Mouse (Mus musculus): ENCODE data around the gene Efna4.

Efna4 gene

DNA sequence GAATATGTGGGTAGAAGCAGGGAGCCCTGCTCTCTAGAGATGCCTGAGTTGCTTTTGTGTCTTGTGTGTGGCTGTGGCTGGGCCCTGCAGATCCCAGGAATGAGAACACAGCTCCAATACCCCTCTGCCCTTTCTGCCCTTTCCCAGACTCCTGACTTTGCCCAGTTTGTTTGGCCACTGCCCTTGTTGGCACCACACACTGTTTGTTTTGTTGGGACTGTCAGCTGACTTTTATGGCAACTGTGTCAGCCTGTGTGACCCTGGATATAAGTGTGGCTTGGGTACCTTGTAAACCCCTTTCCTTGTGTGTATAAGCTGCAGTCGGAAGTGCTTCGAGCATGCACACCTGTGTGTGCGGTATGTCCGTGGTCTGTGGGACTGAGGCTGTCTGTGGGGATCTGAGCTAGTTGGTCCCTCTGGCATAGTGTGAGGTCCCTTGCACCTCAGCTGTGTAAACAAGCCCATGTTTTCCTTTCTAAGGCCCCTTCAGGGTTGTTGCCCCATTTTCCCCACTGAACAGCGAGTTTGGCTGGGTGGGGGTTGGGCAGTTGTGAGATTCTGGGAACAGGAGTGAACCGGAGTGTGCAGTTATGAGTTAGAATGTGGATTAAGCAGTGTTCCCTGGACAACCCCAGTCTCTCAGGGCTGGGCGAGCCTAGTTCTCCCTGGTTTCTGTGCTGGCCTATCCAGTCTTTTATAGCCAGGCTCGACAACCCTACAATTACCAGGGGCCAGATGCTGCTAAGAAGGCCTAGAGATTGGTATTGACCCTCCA is 32.1 kb downstream of the Efna4 start:
- no peak for DNase-seq (ENCODE audit: low spot score)

DNA sequence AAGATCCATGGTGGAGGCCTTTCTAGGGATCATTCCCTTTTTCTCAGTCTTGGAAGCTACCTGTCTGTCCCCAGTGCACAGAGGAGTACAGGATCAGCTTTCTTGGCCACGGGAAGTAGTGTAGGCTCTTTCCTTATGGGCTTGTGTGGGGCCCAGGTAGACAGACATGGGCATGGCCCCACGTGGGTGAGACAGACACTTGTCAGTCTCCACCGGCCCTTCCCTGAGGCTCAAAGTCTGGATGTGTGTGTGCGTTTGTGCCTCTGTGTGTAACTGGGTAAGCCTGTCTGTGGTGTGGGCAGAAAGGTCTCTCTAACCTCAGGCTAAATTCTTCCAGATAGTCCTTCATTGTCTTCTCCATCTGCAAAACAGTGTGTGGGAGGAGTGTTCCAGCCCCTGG is 32.7 kb downstream of the Efna4 start:
- DNase-seq (ENCODE audit: low spot score), result no peak

DNA sequence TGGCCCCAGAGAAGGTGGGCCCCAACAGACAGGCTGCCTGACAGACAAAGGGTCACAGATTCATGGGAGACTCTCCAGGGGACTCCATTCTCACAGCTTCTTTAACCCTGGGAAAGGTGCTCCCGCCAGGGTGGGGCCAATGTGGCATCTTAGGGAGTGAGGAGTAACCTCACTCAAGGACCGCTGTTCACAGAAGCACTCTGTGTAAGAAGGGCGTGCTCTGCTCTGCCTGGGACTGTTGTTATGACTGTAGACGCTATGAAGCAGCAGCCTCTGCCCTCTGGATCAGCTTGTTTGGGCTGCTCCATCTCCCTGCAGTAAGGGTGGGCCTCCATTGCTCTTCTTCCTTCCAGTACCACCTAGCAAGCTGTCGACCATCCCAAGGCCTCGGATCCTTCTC is 33.4 kb downstream of the Efna4 start:
- DNase-seq (ENCODE audit: low spot score), result no peak

DNA sequence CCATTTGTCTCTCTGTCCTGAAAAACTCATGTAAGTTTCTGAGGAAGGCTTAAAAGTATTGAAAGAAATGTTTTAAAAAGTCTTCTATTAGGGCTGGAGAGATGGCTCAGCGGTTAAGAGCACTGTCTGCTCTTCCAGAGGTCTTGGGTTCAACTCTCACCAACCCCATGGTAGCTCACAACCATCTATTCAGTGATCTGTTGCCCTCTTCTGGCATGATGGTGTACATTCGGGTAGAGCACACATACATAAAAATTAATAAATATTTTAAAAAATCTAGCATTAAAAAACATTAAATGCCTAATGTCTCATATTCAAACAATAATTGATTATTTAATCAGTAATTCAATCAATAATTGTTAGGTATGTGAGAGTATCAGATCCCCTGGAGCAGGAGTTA is 37.3 kb downstream of the Efna4 start:
- DNase-seq (ENCODE audit: low spot score), result no peak

DNA sequence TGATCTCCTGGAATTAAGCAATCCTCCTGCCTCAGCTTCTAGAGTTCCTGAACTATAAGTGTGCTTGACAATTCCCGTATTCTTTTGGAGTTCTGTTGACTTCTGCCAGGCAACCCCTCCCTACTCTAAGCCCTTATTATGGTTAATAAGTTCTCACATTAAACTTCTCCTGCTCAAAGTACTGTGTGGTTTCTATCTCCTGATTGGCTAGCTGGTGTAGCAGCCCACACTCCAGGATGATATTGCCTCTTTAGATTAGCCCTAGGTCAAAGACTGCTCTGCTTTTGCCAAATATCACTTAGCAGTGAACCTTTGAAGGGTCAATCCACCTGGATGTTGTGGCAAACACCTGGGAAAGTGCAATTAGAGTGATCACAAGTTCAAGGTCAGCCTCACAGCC is 37.8 kb downstream of the Efna4 start:
- DNase-seq (ENCODE audit: low spot score), result no peak

DNA sequence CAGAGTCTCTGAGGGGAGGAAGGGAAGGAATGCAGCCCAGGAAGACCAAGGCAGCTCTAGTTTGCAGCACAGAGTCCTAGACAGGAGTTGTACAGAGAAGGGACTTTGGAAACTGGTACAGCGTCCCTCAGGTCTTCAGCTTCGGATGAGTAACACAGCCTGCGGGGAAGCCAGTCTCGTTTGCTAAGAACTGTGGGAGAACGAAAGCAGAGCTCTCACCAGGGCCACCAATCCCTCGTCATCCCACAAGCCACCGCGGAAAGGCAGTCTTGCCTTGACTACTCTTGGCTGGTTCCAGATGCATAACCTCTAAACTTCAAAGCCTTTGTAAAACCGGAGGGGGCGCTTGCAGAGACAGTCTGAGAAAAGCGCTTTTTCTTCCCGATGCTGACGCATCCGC is 38.3 kb downstream of the Efna4 start:
- DNase-seq (ENCODE audit: low spot score), result no peak

DNA sequence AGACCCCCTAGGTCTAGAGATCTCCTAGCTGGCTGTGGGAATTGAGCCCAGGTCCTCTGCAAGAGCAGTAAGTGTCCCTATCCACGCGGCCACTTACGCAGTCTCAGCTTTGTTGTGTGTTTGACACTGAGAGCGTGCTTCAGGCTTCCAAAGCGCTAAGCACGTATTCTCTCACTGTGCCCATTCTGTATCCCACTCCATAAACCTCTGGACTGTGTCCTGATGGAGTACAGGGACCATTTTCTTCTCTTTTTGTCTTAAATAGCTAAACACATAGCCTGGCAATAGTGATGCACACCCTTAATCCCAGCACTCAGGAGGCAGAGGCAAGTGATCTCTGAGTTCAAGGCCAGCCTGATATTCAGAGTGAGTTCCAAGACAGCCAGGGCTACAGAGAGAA is 38.9 kb downstream of the Efna4 start:
- DNase-seq (ENCODE audit: low spot score), result no peak

DNA sequence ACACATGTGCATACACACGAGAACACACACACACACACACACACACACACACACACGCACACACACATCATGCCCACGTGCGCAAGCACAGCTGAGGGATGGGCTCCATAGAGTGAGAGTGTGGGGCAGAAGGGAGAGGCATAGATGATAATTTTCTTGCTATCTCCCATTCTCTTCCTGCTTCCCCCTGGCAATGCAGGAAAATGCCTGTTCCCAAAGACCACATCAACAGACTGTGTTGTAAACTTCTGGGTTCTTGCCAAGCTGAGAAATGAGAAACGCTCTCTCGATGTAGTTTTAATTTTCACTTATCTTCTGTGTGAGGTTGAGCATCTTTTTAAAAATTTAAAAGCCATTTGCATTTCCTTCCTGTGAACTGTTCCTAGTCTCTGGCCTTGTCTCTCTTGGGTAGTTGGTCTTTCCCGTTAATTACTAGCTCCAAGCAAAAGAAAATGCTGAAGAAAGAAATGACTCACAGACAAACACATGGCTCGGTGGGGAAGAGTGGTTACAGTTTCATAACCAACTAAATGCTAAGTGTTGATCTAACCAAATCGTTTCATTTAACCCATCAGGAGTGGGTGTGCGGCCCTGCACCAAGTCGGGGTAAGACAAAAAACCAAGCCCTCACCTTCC is 40.9 kb downstream of the Efna4 start:
- no peak for DNase-seq (ENCODE audit: low spot score)

DNA sequence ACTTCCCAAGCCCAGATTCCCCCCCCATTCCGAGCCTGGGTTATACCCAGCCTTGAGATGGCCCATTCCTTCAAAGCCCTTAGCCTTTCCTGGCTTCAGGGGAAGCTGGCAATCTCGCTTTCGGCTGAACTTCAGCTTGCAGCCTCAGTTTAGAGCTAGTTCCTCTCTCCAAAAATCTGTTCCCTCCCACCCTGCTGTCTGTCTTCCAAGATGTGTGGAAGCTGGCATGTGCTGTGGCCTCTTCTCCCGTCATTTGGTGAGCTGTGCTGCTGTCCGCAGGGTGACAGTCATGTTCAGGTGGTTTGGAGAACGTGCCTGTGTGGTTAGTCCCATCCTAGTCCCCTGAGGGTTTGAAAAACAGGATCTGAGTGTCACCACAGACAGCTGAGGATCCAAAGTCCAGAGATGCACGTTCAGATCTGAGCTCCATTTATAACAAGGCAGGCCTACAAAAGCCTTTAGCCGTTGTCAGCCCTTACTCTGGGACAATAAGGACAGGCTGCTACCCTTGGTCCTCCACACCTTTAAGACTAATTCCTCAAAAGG is 42.1 kb downstream of the Efna4 start:
- no peak for DNase-seq (ENCODE audit: low spot score)

DNA sequence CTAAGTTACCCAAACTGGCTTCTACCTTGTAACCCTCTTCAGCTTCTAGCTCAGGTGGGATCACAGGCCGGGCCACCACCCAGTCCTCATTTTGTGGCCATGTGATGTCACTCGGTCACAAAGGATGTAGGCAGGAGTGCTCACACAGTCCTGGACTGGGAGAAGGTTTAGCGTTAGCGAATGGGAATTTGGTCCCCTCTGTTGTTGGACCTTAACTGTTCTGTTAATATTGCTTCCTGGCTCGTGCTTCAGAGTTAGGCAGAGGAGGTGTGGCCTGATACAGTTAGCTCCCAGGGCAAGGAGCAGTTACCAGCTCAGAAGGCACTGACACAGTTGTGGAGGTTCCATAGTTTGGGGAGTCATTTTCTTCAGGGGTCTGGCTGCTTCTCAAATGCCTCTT is 43.6 kb downstream of the Efna4 start:
- no peak for DNase-seq (ENCODE audit: low spot score)

DNA sequence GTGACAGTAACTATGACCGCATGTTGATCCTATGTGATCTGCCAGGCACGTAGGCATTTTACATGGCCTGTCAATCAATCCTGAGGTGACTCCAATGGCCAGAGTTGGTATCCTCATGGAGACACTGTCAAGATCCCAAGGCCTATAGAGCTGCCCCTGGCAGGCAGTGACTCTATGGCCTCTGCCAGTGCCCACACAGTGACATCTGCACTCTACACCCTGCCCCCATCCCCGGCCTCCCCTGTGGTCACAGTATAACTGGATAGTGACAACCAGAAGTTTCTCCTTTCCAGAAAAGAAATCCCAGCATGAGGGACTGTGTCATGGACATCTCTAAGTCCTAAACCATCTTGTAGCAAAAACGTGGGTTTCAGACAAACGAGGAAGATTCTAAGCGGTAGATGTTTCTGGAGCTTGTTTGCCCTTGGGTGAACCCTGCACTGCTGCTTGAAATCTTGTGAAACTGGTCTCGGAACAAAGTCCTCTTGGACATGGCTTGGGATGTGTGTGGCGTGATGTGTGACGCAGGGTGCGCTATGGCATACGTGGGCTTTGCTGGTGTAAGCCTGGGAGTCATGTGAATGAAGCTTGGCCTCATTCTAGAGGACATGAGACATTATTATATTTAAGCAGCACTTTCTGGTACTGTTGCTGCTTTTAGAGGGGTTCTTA is 44.4 kb downstream of the Efna4 start:
- DNase-seq (ENCODE audit: low spot score), result no peak

DNA sequence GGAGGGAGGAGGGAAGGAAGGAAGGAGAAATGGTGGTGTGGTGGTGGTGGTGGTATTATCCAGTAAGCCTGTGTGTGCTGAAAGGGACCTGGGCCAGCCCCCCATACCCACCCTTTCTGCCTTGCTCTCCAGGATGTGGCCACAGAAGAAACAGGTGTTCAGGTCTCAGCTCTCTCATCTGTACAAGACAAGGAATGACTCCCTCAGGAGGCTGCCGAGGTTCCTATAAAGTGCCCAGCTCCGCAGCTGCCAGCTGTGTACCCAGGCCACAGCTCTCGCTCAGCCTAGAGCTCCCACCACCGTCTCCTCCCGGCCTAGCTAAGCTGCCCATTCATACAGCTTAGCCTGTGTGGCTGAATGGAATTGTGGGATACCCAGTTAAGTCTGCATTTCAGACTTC is 45.5 kb downstream of the Efna4 start:
- DNase-seq (ENCODE audit: low spot score), result no peak

DNA sequence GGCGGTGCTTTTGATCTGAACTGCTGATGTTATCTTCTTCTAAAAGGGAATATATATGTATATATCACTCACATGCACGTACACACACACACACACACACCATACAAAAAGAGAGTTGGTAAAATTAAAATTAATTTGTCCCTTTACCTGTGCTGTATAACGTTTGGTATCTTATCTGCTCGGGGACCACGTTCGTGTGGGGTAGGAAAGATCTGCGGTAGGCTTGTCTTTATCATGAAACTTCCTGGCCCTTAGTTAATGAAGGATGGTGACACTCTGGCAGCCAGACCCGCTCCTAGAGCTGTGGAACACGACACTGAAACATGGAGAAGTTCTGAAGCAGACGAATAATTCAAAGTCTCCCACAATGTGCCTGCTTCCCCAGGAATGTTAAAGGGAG is 46.0 kb downstream of the Efna4 start:
- no peak for DNase-seq (ENCODE audit: low spot score)

DNA sequence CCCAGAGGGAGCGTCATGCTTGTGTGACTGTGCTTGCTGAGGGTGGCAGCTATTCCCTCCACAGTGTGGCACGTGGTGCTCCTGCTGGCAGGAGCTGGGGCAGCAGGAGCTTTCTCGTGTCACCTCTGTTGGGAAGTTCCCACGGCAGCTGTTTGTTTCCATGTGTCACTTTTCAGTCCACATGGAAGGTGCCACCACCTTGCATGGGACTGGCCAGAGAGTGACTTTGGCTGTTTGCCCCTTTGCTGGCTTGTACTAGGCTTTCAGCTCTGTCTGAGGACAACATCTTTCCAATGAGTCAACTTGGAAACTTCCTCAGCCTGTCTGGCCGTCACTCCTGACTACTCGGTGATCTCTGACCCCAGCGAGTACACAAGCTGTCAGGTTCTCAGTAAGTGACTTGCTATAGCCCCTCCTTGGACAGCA is 49.3 kb downstream of the Efna4 start:
- no peak for DNase-seq (ENCODE audit: low spot score)

DNA sequence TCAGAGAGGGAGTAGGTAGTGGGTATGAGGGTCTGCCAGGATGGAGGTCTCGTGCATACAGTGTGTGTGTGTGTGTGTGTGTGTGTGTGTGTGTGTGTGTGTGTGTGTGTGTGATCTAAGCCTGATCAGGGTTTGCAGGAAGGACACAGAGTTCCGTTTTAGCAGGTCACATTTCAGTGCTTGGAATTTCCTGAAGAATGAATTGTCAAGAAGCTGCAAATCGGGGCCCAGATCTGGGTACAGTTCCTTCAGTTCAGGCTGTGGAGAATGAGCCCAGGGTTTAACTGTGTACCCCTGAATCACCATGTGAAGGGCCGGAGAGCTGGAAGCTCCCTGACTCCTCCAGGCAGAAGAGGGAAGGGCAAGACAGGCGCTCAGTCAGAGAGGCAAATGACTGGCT is 50.5 kb downstream of the Efna4 start:
- DNase-seq (ENCODE audit: low spot score), result no peak

DNA sequence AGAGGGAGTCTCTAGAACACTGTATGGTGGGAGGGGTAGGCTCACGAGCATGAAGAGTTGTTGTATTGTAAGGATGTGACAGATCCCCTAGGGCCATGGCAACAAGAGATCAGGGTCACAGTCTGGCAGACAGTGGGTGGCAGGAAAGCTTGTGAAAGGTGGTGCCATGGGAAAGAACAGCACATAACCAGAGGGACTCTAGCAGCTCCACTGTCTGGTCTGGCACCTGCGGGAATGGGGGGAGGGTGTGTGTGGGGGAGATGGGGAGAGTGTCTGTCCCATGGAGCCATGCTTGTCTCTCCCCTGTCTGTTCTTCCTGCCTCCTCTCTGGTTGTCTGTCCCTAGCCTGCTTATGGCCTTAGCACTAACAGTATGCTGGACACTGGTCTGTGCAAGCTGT is 52.3 kb downstream of the Efna4 start:
- DNase-seq (ENCODE audit: low spot score), result no peak

DNA sequence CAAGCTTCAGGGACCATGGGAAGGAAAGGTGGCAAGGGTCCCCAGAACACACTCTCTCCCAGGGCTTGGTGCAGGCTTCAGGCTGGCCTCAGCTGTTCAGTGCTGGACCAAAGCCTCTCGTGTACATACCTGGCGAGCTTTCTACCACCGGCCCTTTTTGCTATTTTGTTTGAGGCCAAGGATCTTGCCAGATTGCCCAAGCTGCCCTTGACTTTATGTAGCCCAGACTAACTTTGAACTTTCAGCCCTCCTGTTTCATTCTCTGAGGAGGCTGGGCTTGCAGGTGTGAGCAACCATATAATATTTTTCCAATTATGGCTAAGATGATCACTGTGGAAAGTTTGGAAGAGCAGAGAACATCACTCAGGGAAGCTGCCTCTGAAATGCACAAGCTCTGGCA is 53.6 kb downstream of the Efna4 start:
- no peak for DNase-seq (ENCODE audit: low spot score)
